Mouse (Mus musculus) adrenal gland, adult 18-20 months (tissue): ENCODE data around the gene Rtp4. TPM values are rescaled to one million over a fixed set of nuclear protein-coding genes. Genes with fewer than 3 reads are reported as not detected.

Experiments used
- total RNA-seq, 2 experiments: library from RNA; stranded (reverse); gene quantifications; 1 replicate in 1 of 2; 2 replicates in 1 of 2; pipeline ENCODE4 v1.2.3; 2021

The Rtp4 gene
- total RNA-seq, 2 experiments from 2014 or later = 9.3 to 10.8 TPM

Other genes starting within 250 kb of the Rtp4 start
- not detected for gene Rtp1, start 91.2 kb upstream of the Rtp4 start, total RNA-seq
- gene Masp1, start 524 bp downstream of the Rtp4 start, total RNA-seq = 100 to 1,000 TPM in 1 of 2 experiments, 1 to 10 TPM in 1; 3.3 to 158 TPM